Mouse (Mus musculus) ES-E14 (cell line): Measurements from ENCODE around the gene Trnau1ap. TPM values are rescaled to one million over a fixed set of nuclear protein-coding genes. Genes with fewer than 3 reads are reported as not detected.

ENCODE experiments used
- DNase-seq: peaks from one replicate; pipeline ENCODE4 v3.0.0-alpha.2; 2013; ENCODE audit warnings: low read depth, low spot score
- H3K27ac ChIP-seq: 2 replicates; pipeline ENCODE4 v1.5.1; 2012; ENCODE audit warnings: low read depth, mild to moderate bottlenecking, low read length, moderate library complexity, mixed read lengths; ENCODE audit not compliant: poor library complexity, insufficient read depth, severe bottlenecking
- H3K36me3 ChIP-seq: 2 replicates; pipeline ENCODE4 v1.6.1; 2012; ENCODE audit warnings: mild to moderate bottlenecking, low read length, moderate library complexity, mixed read lengths; ENCODE audit not compliant: control insufficient read depth, poor library complexity, insufficient read depth, severe bottlenecking
- H3K4me1 ChIP-seq, 2 experiments: fragments of 150-350 bp in 1 of 2; sonication (generic) in 1 of 2; 2 replicates each; pipeline ENCODE4 v1.6.1; 2012; ENCODE audit warnings: low read length in 2 of 2, mild to moderate bottlenecking in 1 of 2, mixed read lengths in 1 of 2; ENCODE audit not compliant: control insufficient read depth in 2 of 2, insufficient read depth in 2 of 2, poor library complexity in 1 of 2
- H3K4me3 ChIP-seq, 2 experiments: fragments of 150-350 bp in 1 of 2; sonication (generic) in 1 of 2; 2 replicates each; pipeline ENCODE4 v1.5.1; 2012; ENCODE audit warnings: low read length in 2 of 2, low read depth in 1 of 2, mild to moderate bottlenecking in 1 of 2, mixed read lengths in 1 of 2; ENCODE audit not compliant: insufficient read depth in 1 of 2, poor library complexity in 1 of 2, severe bottlenecking in 1 of 2
- H3K9ac ChIP-seq: 2 replicates; pipeline ENCODE4 v1.6.1; 2012; ENCODE audit warnings: low read depth, mild to moderate bottlenecking, low read length, mixed read lengths; ENCODE audit not compliant: poor library complexity, insufficient read depth, severe bottlenecking
- H3K9me3 ChIP-seq: fragments of 150-350 bp; sonication (generic); 2 replicates; pipeline ENCODE4 v1.6.1; 2012; ENCODE audit warnings: low read depth, mild to moderate bottlenecking, low read length; ENCODE audit not compliant: control insufficient read depth, insufficient read depth
- CHD2 ChIP-seq: IDR thresholded peaks from 2 replicates; pipeline ENCODE4 v1.6.1; 2014; ENCODE audit warnings: mild to moderate bottlenecking, low read depth, low read length, inconsistent platforms
- HCFC1 ChIP-seq: IDR thresholded peaks from 2 replicates; pipeline ENCODE4 v1.6.1; 2012; ENCODE audit warnings: low read length, inconsistent platforms, borderline replicate concordance; ENCODE audit not compliant: insufficient read depth
- MAFK ChIP-seq: IDR thresholded peaks from 2 replicates; pipeline ENCODE4 v1.6.1; 2014; ENCODE audit warnings: mild to moderate bottlenecking, low read depth, low read length, inconsistent platforms; ENCODE audit not compliant: insufficient read depth
- ZC3H11A ChIP-seq: IDR thresholded peaks from 2 replicates; pipeline ENCODE4 v1.6.1; 2012; ENCODE audit warnings: low read depth, mild to moderate bottlenecking, inconsistent platforms, low read length, borderline replicate concordance
- ZNF384 ChIP-seq: IDR thresholded peaks from 2 replicates; pipeline ENCODE4 v1.6.1; 2012; ENCODE audit warnings: low read depth, low read length, inconsistent platforms
- in situ Hi-C, 2 experiments: fragments of 600-800 bp; cut with MboI; formaldehyde crosslinking; loops; one replicate each; pipeline ENCODE4 v1.15.1; 2025; ENCODE audit warnings: low sequenced_read_pairs in 2 of 2, inconsistent platforms in 1 of 2; ENCODE audit not compliant: unreplicated experiment in 2 of 2
- total RNA-seq: library from RNA; depleted of rRNA; stranded (reverse); fragments of 300-350 nt; gene quantifications from 2 replicates; pipeline ENCODE4 v1.2.3, GENCODE M21; 2012; rRNA removed

Gene Trnau1ap
- total RNA-seq, 1 experiment: 61.8 TPM

- H3K27ac ChIP-seq: no peak overlapping the region
- H3K9me3 ChIP-seq: no peaks in the 10 kb centered on the region
- H3K4me3 ChIP-seq: no peak overlapping the region
- DNase-seq: no peak
- 0 out of 4 replicates have a peak, but pooled peaks cover 0 to under 1% of the 10 kb centered on the region in 2 experiments for H3K4me1 ChIP-seq
- in situ Hi-C loops: no loop called here
- TF ChIP-seq ZC3H11A: no peak
- TF ChIP-seq MAFK: no peak
- no peak for TF ChIP-seq CHD2
- no peak for TF ChIP-seq HCFC1
- H3K36me3 ChIP-seq: no peaks in the 10 kb centered on the region
- H3K9ac ChIP-seq: no peak overlapping the region
Observed at GRCm38 (mm10) chr4:132266835-132267349, 62.4 kb downstream of the Trnau1ap start.

- no peak overlapping the region for H3K4me3 ChIP-seq
- no peak overlapping the region for H3K9ac ChIP-seq
- H3K27ac ChIP-seq: no peak overlapping the region
- H3K36me3 ChIP-seq: peaks cover 2% of the 10 kb centered on the region; the same call in 1 of the 2 replicates
- no peaks in the 10 kb centered on the region for H3K9me3 ChIP-seq
- no peak for DNase-seq
- in situ Hi-C loops: no loop called here
- TF ChIP-seq MAFK (no peak), ZC3H11A (no peak), CHD2 (no peak), HCFC1 (no peak), ZNF384 (no peak)
- H3K4me1 ChIP-seq: peaks cover 4 to 7% of the 10 kb centered on the region in 2 experiments; a peak in 3 of 4 replicates
Observed at GRCm38 (mm10) chr4:132263313-132263712, 66.0 kb downstream of the Trnau1ap start.

DNA sequence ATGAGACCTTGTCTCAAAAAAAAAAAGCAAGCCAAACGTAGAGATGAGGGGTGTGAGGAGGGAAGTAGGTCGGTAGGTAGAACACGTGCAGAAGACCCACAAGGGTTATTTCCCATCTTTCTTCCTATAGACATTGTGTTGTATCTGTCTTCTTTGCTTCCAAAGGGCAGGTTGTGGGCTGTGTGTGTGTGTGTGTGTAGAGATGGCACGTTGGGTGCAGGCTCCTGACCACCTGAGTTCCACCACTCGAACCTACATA lies 67.1 kb downstream of the Trnau1ap start:
- TF ChIP-seq ZNF384: 0 out of 2 replicates have a peak, but pooled peaks have one; percentile 5
- TF ChIP-seq HCFC1: no peak
- Histone ChIP-seq H3K9ac (no peak overlapping the region), H3K27ac (no peak overlapping the region), H3K4me1 (peaks cover 4 to 7% of the 10 kb centered on the region in 2 experiments; a peak in 3 of 4 replicates), H3K9me3 (no peaks in the 10 kb centered on the region), H3K36me3 (peaks cover 2% of the 10 kb centered on the region; the same call in 1 of the 2 replicates), H3K4me3 (no peak overlapping the region)
- no peak for DNase-seq
- in situ Hi-C loops: no loop called here

Other genes with a start within 250 kb of the Trnau1ap start
- 0.62 and 0.79 TPM in 2 replicates for gene Oprd1, start 185.1 kb downstream of the Trnau1ap start, total RNA-seq
- 56.1 and 67.7 TPM in 2 replicates for gene Ythdf2, start 117.2 kb downstream of the Trnau1ap start, total RNA-seq
- gene Gmeb1, start 67.9 kb downstream of the Trnau1ap start, total RNA-seq: 20.7 and 22.3 TPM in 2 replicates
- 12.1 and 21.9 TPM in 2 replicates for gene Taf12, start 55.2 kb downstream of the Trnau1ap start, total RNA-seq
- gene Rab42, start 26.2 kb downstream of the Trnau1ap start, total RNA-seq: 0.69 and 1.1 TPM in 2 replicates
- gene Rcc1, start 24.1 kb upstream of the Trnau1ap start, total RNA-seq: 107 and 117 TPM in 2 replicates
- 4.0 and 7.8 TPM in 2 replicates for gene Phactr4, start 93.0 kb upstream of the Trnau1ap start, total RNA-seq
- gene Med18, start 134.4 kb upstream of the Trnau1ap start, total RNA-seq: 29.7 and 32.8 TPM in 2 replicates
- 75.8 and 96.1 TPM in 2 replicates for gene Sesn2, start 181.0 kb upstream of the Trnau1ap start, total RNA-seq
- 485 and 496 TPM in 2 replicates for gene Atpif1, start 204.1 kb upstream of the Trnau1ap start, total RNA-seq
- 127 and 167 TPM in 2 replicates for gene Dnajc8, start 206.0 kb upstream of the Trnau1ap start, total RNA-seq
- 0.26 and 0.40 TPM in 2 replicates for gene Ptafr, start 234.5 kb upstream of the Trnau1ap start, total RNA-seq